16 mouse cellular contexts compared by ENCODE assay signal in the genomic region with DNA sequence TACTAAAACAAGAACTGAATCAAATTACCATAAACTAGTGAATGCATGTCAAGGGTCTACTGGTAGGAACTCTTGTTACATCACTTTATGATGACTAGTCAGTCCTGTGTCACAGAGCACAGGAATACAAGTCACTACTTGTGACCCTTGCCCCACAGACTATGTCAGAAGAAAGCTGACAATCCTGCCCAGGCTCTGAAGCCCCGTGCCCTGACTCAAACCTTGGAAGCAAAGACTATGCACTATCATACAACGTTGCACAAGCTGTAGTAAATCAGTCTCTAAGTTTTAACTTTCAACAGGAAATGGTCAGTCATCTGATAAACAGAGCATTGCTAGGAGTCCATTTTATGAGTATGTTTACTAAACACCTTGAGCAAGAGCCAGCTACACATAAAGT. TPM values are rescaled to one million over a fixed set of nuclear protein-coding genes. Genes with fewer than 3 reads are reported as not detected.
DNase-seq lines count a peak whose midpoint lies in the region; ATAC-seq and TF ChIP-seq lines count a peak whose summit lies in the region.
"Not testable (repeated sequence)": the region's sequence is repeated elsewhere in the genome, so short reads cannot be mapped to it uniquely, and the experiment has no call there.
"Had no signal": no experiment of that assay in that cellular context is flagged by ENCODE, and none has a peak within 500 bp of the region (broad histone marks: within the 10 kb centered on the region; RNA-seq: fewer than 3 reads in every experiment).

No protein-coding gene starts in this region.

- not testable (repeated sequence) for H3K27me3 ChIP-seq in intestine, embryonic 16.5 days (replicated peaks; ENCODE audit: control insufficient read depth, insufficient read depth, low read length); kidney, postnatal 0 days (ENCODE audit: insufficient read depth, low read length); liver, postnatal 0 days (ENCODE audit: insufficient read depth, low read length)

- H3K4me3 ChIP-seq in intestine, embryonic 16.5 days (ENCODE audit: low read length); kidney, postnatal 0 days (replicated peaks; ENCODE audit: low read depth, low read length); liver, postnatal 0 days (ENCODE audit: low read depth, low read length): not testable (repeated sequence)

- peak; percentile 26 for DNase-seq in 3T3-L1 (ENCODE audit: low read depth, low spot score)
- DNase-seq in adipocyte (ENCODE audit: low spot score): peak; percentile 52
- peak; percentile 22 for DNase-seq in heart, adult 11 months
- not testable (repeated sequence) for DNase-seq in kidney, postnatal 0 days (ENCODE audit: low spot score); liver, postnatal 0 days

- not testable (repeated sequence) for H3K9ac ChIP-seq in intestine, embryonic 16.5 days (ENCODE audit: low read depth, low read length); kidney, postnatal 0 days (ENCODE audit: low read depth, low read length); liver, postnatal 0 days (replicated peaks)

- TF ChIP-seq EP300 in liver, postnatal 0 days (IDR thresholded peaks at IDR 0.05; ENCODE audit: low read depth): not testable (repeated sequence)

- 59% methylated on average over 2 of the region's 2 CpGs for WGBS in intestine, embryonic 16.5 days
- WGBS in kidney, postnatal 0 days: 45% methylated on average over 2 of the region's 2 CpGs
- 58% methylated on average over 2 of the region's 2 CpGs for WGBS in liver, postnatal 0 days (ENCODE audit: insufficient replicate concordance)

- not testable (repeated sequence) for H3K36me3 ChIP-seq in intestine, embryonic 16.5 days (ENCODE audit: control insufficient read depth, insufficient read depth, low read length)
- peaks cover 14% of the 10 kb centered on the region; the same call in 1 of the 2 replicates for H3K36me3 ChIP-seq in kidney, postnatal 0 days (ENCODE audit: insufficient read depth, low read length)
- H3K36me3 ChIP-seq in liver, postnatal 0 days (replicated peaks; ENCODE audit: insufficient read depth, low read length): peaks cover 26% of the 10 kb centered on the region

- H3K4me2 ChIP-seq in intestine, embryonic 16.5 days (ENCODE audit: low read depth, low read length); kidney, postnatal 0 days (ENCODE audit: low read length); liver, postnatal 0 days (ENCODE audit: low read depth, low read length): not testable (repeated sequence)

- peak; percentile 81 for ATAC-seq in intestine, embryonic 16.5 days
- ATAC-seq in kidney, postnatal 0 days (replicated peaks; ENCODE audit: low FRiP score, low read depth): peak; percentile 59; the same call in 1 of the 2 replicates
- peak; percentile 92 for ATAC-seq in liver, postnatal 0 days

- H3K27ac ChIP-seq in intestine, embryonic 16.5 days (ENCODE audit: low read length); kidney, postnatal 0 days; liver, postnatal 0 days (ENCODE audit: low read depth): not testable (repeated sequence)

- not testable (repeated sequence) for H3K4me1 ChIP-seq in intestine, embryonic 16.5 days (ENCODE audit: control insufficient read depth, insufficient read depth, low read length); kidney, postnatal 0 days (replicated peaks; ENCODE audit: insufficient read depth, low read length); liver, postnatal 0 days (ENCODE audit: insufficient read depth)

- not testable (repeated sequence) for TF ChIP-seq CTCF in kidney, postnatal 0 days (IDR thresholded peaks at IDR 0.05; ENCODE audit: low read depth); liver, postnatal 0 days (IDR thresholded peaks at IDR 0.05; ENCODE audit: low read depth)

- not testable (repeated sequence) for H3K9me3 ChIP-seq in intestine, embryonic 16.5 days (ENCODE audit: control insufficient read depth, low read length); kidney, postnatal 0 days (replicated peaks; ENCODE audit: low read length); liver, postnatal 0 days (ENCODE audit: low read length)

RNA-seq across cellular contexts. Expression of gene Cmpk1, which starts 26.2 kb away (rescaled TPM):
- polyA plus RNA-seq in intestine, embryonic 16.5 days (2015; fragmentation: Nextera tagmentation; extraction: Ambion mirVana): 134 and 153 TPM in 2 replicates
- polyA plus RNA-seq in kidney, postnatal 0 days (2015; fragmentation: Nextera tagmentation; extraction: Ambion mirVana): 132 and 139 TPM in 2 replicates
- 59.9 and 67.8 TPM in 2 replicates for polyA plus RNA-seq in liver, postnatal 0 days (2015; fragmentation: Nextera tagmentation; extraction: Ambion mirVana)

RNA-seq across cellular contexts. Expression of gene Foxe3, which starts 35.1 kb away (rescaled TPM):
- polyA plus RNA-seq in intestine, embryonic 16.5 days (2015; fragmentation: Nextera tagmentation; extraction: Ambion mirVana): not detected in 2 replicates
- not detected in 2 replicates for polyA plus RNA-seq in kidney, postnatal 0 days (2015; fragmentation: Nextera tagmentation; extraction: Ambion mirVana)
- polyA plus RNA-seq in liver, postnatal 0 days (2015; fragmentation: Nextera tagmentation; extraction: Ambion mirVana): not detected in 2 replicates
- polyA plus RNA-seq: activated CD4-positive, CD25-positive, alpha-beta regulatory T cell, adult 4 months; CD4-positive, CD25-positive, alpha-beta regulatory T cell, adult 4 months; cerebellum, adult 2 months; cortical plate, adult 2 months; embryonic facial prominence, embryonic 14.5 days; forebrain, embryonic 13.5 days; forebrain, embryonic 15.5 days; forebrain, postnatal 0 days; G1E; Patski had no signal

RNA-seq across cellular contexts. Expression of gene Stil, which starts 39.1 kb away (rescaled TPM):
- polyA plus RNA-seq in intestine, embryonic 16.5 days (2015; fragmentation: Nextera tagmentation; extraction: Ambion mirVana): 7.2 TPM in 2 replicates
- 4.8 and 5.1 TPM in 2 replicates for polyA plus RNA-seq in kidney, postnatal 0 days (2015; fragmentation: Nextera tagmentation; extraction: Ambion mirVana)
- 3.3 and 3.4 TPM in 2 replicates for polyA plus RNA-seq in liver, postnatal 0 days (2015; fragmentation: Nextera tagmentation; extraction: Ambion mirVana)

RNA-seq across cellular contexts. Expression of gene Foxd2, which starts 52.2 kb away (rescaled TPM):
- polyA plus RNA-seq in intestine, embryonic 16.5 days (2015; fragmentation: Nextera tagmentation; extraction: Ambion mirVana): 0.11 and 0.21 TPM in 2 replicates
- 3.9 and 6.3 TPM in 2 replicates for polyA plus RNA-seq in kidney, postnatal 0 days (2015; fragmentation: Nextera tagmentation; extraction: Ambion mirVana)
- not detected in 2 replicates for polyA plus RNA-seq in liver, postnatal 0 days (2015; fragmentation: Nextera tagmentation; extraction: Ambion mirVana)
